Mouse (Mus musculus) ES-Bruce4 (cell line): Measurements from ENCODE around the gene Ranbp17. TPM values are rescaled to one million over a fixed set of nuclear protein-coding genes. Genes with fewer than 3 reads are reported as not detected.

Experiments used
- H3K27ac ChIP-seq: 2 replicates; pipeline ENCODE4 v1.5.1; 2012; ENCODE audit warnings: low read length, inconsistent platforms; ENCODE audit not compliant: insufficient read depth
- H3K27me3 ChIP-seq: 2 replicates; pipeline ENCODE4 v1.6.1; 2012; ENCODE audit warnings: mild to moderate bottlenecking, low read length, inconsistent platforms; ENCODE audit not compliant: control insufficient read depth, poor library complexity, insufficient read depth, severe bottlenecking
- H3K36me3 ChIP-seq: 2 replicates; pipeline ENCODE4 v1.6.1; 2012; ENCODE audit warnings: inconsistent platforms, mild to moderate bottlenecking, low read length, moderate library complexity; ENCODE audit not compliant: control insufficient read depth, poor library complexity, insufficient read depth, severe bottlenecking
- H3K4me1 ChIP-seq: one replicate; pipeline ENCODE4 v1.8.1; 2011; ENCODE audit warnings: low read length; ENCODE audit not compliant: control insufficient read depth, insufficient read depth
- H3K4me3 ChIP-seq: 2 replicates; pipeline ENCODE4 v1.5.1; 2011; ENCODE audit warnings: low read depth, mild to moderate bottlenecking, low read length
- H3K9ac ChIP-seq: 2 replicates; pipeline ENCODE4 v1.6.1; 2012; ENCODE audit warnings: low read depth, mild to moderate bottlenecking, inconsistent platforms; ENCODE audit not compliant: poor library complexity, severe bottlenecking
- H3K9me3 ChIP-seq: replicated peaks from 2 replicates; pipeline ENCODE4 v1.6.1; 2012; ENCODE audit warnings: mild to moderate bottlenecking, low read length, inconsistent platforms; ENCODE audit not compliant: control insufficient read depth, poor library complexity, insufficient read depth, severe bottlenecking
- CTCF ChIP-seq: IDR thresholded peaks from one replicate; pipeline ENCODE4 v1.8.1; 2011; ENCODE audit warnings: low read depth, low read length
- EP300 ChIP-seq: IDR thresholded peaks from 2 replicates; pipeline ENCODE4 v1.6.1; 2011; ENCODE audit warnings: low read depth, low read length; ENCODE audit not compliant: insufficient read depth
- POLR2A ChIP-seq: IDR thresholded peaks from one replicate; pipeline ENCODE4 v1.8.1; 2011; ENCODE audit warnings: low read length; ENCODE audit not compliant: insufficient read depth
- polyA plus RNA-seq: library from polyadenylated mRNA; stranded (reverse); fragments of >200 nt; gene quantifications from 2 replicates; pipeline ENCODE4 v1.2.4, GENCODE M21; 2011; ENCODE audit warnings: low read depth; ENCODE audit not compliant: missing spikeins, insufficient read depth, insufficient read length

Gene Ranbp17
- polyA plus RNA-seq, 1 experiment, result 54.8 TPM

DNA sequence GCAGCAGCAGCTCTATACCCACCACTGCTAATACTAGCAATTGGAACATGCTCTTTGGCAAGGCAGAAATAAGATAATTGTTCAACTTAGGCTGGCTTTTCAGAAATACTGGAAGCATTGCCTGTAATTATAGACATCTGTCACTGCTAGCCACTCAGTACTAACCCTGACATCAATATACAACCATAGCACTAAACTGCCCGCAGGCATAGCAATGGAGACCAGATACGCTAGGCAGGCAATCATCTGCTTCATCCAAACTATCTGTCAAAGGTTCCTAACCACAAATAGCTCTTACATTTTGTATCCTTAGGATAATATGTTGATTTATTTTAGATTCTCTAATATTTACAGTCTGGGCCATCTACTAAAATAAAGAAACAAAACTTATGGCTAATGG lies 171.5 kb downstream of the Ranbp17 start:
- TF ChIP-seq CTCF (no peak), EP300 (no peak), POLR2A (no peak)
- H3K36me3 ChIP-seq, result no peaks in the 10 kb centered on the region; the same call in 1 of the 2 replicates
- H3K4me1 ChIP-seq, result no peaks in the 10 kb centered on the region
- no peak overlapping the region for H3K27ac ChIP-seq
- no peaks in the 10 kb centered on the region for H3K27me3 ChIP-seq
- no peak overlapping the region for H3K4me3 ChIP-seq
- H3K9me3 ChIP-seq, result no peaks in the 10 kb centered on the region
- H3K9ac ChIP-seq, result no peak overlapping the region

DNA sequence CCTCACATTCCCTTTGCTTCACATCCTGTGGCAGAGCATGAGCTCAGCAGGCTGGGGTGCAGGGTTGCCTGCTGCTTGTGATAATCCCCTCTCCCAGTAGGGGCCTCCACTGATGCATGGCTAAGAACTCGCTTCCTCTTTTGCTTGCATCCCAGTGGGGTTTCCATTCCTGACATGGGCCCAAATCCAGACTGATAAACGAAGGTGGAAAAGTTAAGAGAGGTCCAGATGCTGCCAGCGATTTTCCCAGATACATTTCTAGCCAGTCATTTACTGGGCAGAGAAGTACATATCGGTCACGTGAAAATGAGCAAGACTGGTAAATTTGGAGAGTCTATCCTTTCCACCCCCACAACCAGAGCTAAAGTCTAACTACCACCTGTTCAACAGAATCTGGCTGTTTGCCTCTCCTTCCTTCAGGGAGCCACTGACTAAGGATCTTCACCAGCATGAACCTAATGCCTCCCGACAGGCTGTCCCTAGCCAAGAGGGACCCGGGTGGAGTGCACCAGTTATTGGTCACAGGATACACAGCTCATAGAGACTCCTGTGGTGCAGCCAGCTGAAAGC lies 176.9 kb downstream of the Ranbp17 start:
- Histone ChIP-seq H3K4me1 (no peaks in the 10 kb centered on the region), H3K9ac (no peak overlapping the region), H3K36me3 (no peaks in the 10 kb centered on the region; the same call in 1 of the 2 replicates), H3K4me3 (no peak overlapping the region), H3K27me3 (no peaks in the 10 kb centered on the region), H3K27ac (no peak overlapping the region), H3K9me3 (no peaks in the 10 kb centered on the region)
- TF ChIP-seq EP300 (no peak), POLR2A (no peak), CTCF (peak; percentile 42)

GRCm38 (mm10) chr11:33335616-33336015 lies 177.9 kb downstream of the Ranbp17 start:
- H3K36me3 ChIP-seq, result no peaks in the 10 kb centered on the region; the same call in 1 of the 2 replicates
- H3K27me3 ChIP-seq, result no peaks in the 10 kb centered on the region
- no peak overlapping the region for H3K27ac ChIP-seq
- no peak overlapping the region for H3K9ac ChIP-seq
- H3K4me3 ChIP-seq, result no peak overlapping the region
- TF ChIP-seq EP300 (no peak), POLR2A (no peak), CTCF (no peak)
- no peaks in the 10 kb centered on the region for H3K9me3 ChIP-seq
- no peaks in the 10 kb centered on the region for H3K4me1 ChIP-seq

DNA sequence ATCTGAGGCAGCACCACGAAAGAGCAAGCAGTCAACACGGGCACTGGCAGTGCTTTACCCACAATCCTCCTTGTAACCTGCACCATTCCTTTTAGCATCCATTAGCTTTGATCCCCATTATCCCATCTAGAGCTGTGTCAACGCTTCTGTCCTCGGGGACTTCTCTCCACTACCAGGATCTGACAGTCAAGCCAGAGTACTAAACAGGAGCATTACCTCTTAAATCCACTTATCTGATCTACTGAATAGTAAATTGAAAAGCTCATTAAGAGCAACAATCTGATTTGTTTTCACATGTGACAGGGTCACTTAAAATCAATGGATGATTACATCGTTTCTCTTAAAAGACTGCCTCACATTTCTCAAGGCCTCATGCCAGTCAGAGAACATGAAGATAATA lies 181.4 kb downstream of the Ranbp17 start:
- Histone ChIP-seq H3K4me3 (no peak overlapping the region), H3K27me3 (no peaks in the 10 kb centered on the region), H3K27ac (no peak overlapping the region), H3K9me3 (no peaks in the 10 kb centered on the region), H3K9ac (no peak overlapping the region), H3K4me1 (no peaks in the 10 kb centered on the region), H3K36me3 (peaks cover 2% of the 10 kb centered on the region; the same call in 1 of the 2 replicates)
- no peak for TF ChIP-seq CTCF
- TF ChIP-seq EP300, result no peak
- TF ChIP-seq POLR2A, result no peak

DNA sequence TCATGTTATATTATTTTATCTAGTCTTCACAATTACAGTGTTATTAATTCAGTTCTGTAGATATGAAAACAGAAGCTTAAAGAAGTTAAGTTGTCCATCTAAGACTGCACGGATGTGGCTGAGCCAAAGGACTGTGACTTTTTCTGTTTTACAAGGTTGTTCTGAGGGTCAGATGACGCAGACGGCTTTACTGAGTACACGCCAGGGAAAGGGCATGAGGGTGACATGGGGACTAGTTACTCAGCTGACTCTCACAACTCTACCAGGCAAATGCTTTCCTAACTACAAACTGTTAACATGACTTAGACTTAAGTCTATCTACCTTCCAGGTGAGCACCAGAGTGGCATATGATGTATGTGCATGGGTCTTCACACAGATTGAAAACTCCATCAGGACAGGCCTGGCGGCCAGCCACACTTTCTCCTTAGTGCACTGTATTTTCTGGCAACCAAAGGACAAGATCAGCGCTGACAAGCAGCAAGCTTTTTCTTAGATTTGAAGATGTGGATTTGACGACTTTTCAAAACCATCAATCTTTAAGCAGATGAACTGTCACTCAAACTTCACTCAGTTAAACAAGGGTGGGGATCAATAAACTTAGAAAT lies 194.4 kb downstream of the Ranbp17 start:
- no peak overlapping the region for H3K9ac ChIP-seq
- peaks cover 17% of the 10 kb centered on the region for H3K36me3 ChIP-seq
- H3K4me1 ChIP-seq, result no peaks in the 10 kb centered on the region
- no peaks in the 10 kb centered on the region for H3K9me3 ChIP-seq
- no peak overlapping the region for H3K4me3 ChIP-seq
- H3K27ac ChIP-seq, result no peak overlapping the region
- no peak for TF ChIP-seq CTCF
- TF ChIP-seq EP300, result no peak
- TF ChIP-seq POLR2A, result no peak
- H3K27me3 ChIP-seq, result no peaks in the 10 kb centered on the region

GRCm38 (mm10) chr11:33309566-33309965 lies 204.0 kb downstream of the Ranbp17 start:
- Histone ChIP-seq H3K9me3 (no peaks in the 10 kb centered on the region), H3K27ac (no peak overlapping the region), H3K27me3 (no peaks in the 10 kb centered on the region), H3K9ac (no peak overlapping the region), H3K4me1 (no peaks in the 10 kb centered on the region), H3K36me3 (no peaks in the 10 kb centered on the region), H3K4me3 (no peak overlapping the region)
- TF ChIP-seq POLR2A, result no peak
